Mouse (Mus musculus) myocyte (in vitro differentiated cells): ENCODE measurements around the gene Mroh8. TPM values are rescaled to one million over a fixed set of nuclear protein-coding genes. Genes with fewer than 3 reads are reported as not detected.

Source experiments
- H3K27me3 ChIP-seq: one replicate; pipeline ENCODE4 v1.6.1; 2011; ENCODE audit not compliant: control insufficient read depth, insufficient read depth, insufficient read length
- H3K36me3 ChIP-seq: one replicate; pipeline ENCODE4 v1.6.1; 2011; ENCODE audit not compliant: control insufficient read depth, insufficient read depth
- H3K4me2 ChIP-seq: one replicate; pipeline ENCODE4 v1.6.1; 2011; ENCODE audit warnings: low read depth, control low read depth
- H3K4me3 ChIP-seq: one replicate; pipeline ENCODE4 v1.5.1; 2011; ENCODE audit warnings: mild to moderate bottlenecking, control low read depth, moderate library complexity
- H3K79me2 ChIP-seq: one replicate; pipeline ENCODE4 v1.6.1; 2011; ENCODE audit not compliant: control insufficient read depth, insufficient read depth
- H3ac ChIP-seq: one replicate; pipeline ENCODE4 v1.6.1; 2011; ENCODE audit not compliant: control insufficient read depth, insufficient read length
- CEBPB ChIP-seq: IDR thresholded peaks from 2 replicates; pipeline ENCODE4 v1.6.1; 2011; ENCODE audit warnings: mild to moderate bottlenecking, moderate library complexity; ENCODE audit not compliant: poor library complexity, insufficient read depth, severe bottlenecking
- polyA plus RNA-seq: library from polyadenylated mRNA; unstranded; fragments of >200 nt; fragmentation: generic; extraction: Trizol; gene quantifications from one replicate; pipeline ENCODE4 v1.2.1, GENCODE M21; 2012; ENCODE audit warnings: missing spikeins

The Mroh8 gene
- polyA plus RNA-seq, 1 experiment: 0.10 TPM

DNA sequence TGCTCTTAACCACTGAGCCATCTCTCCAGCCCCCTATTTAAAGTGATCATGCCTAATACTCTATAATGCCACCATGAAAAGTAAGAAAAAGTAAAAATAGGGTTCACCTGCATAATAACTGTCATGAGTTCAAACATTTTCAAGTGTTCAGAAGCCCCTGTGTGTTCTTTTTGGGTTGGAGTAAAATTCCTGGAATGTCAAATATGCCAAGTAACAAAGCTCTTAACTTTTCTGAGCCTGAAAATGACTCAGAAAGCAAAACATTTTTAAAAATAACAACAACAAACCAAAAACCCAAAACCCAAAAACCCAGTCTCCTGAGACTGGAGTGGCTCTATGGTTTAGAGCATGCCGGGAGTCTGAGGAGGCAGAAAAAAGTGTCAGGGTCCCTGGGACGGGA lies 115.2 kb downstream of the Mroh8 start:
- TF ChIP-seq CEBPB: no peak
- H3K27me3 ChIP-seq: no peaks in the 10 kb centered on the region
- no peak overlapping the region for H3ac ChIP-seq
- no peak overlapping the region for H3K4me3 ChIP-seq
- no peak overlapping the region for H3K4me2 ChIP-seq
- H3K79me2 ChIP-seq: no peaks in the 10 kb centered on the region
- H3K36me3 ChIP-seq: peaks cover 11% of the 10 kb centered on the region

Other genes starting within 250 kb of the Mroh8 start
- 11.9 TPM for gene Soga1, start 200.3 kb downstream of the Mroh8 start, polyA plus RNA-seq
- gene Tldc2, start 192.5 kb downstream of the Mroh8 start, polyA plus RNA-seq: not detected
- 14.0 TPM for gene Samhd1, start 144.3 kb downstream of the Mroh8 start, polyA plus RNA-seq
- 4.1 TPM for gene Rbl1, start 75.0 kb downstream of the Mroh8 start, polyA plus RNA-seq
- gene Rpn2, start 532 bp downstream of the Mroh8 start, polyA plus RNA-seq: 203 TPM
- not detected for gene Ghrh, start 68.0 kb upstream of the Mroh8 start, polyA plus RNA-seq
- 64.5 TPM for gene Manbal, start 88.0 kb upstream of the Mroh8 start, polyA plus RNA-seq
- gene Src, start 138.9 kb upstream of the Mroh8 start, polyA plus RNA-seq: 20.3 TPM